Mouse (Mus musculus) ES-E14 (cell line): ENCODE measurements around the gene Myh7b.

Experiments
- HCFC1 ChIP-seq: IDR thresholded peaks from 2 replicates; pipeline ENCODE4 v1.6.1; 2012; ENCODE audit warnings: low read length, inconsistent platforms, borderline replicate concordance; ENCODE audit not compliant: insufficient read depth
- ZC3H11A ChIP-seq: IDR thresholded peaks from 2 replicates; pipeline ENCODE4 v1.6.1; 2012; ENCODE audit warnings: low read depth, mild to moderate bottlenecking, inconsistent platforms, low read length, borderline replicate concordance

DNA sequence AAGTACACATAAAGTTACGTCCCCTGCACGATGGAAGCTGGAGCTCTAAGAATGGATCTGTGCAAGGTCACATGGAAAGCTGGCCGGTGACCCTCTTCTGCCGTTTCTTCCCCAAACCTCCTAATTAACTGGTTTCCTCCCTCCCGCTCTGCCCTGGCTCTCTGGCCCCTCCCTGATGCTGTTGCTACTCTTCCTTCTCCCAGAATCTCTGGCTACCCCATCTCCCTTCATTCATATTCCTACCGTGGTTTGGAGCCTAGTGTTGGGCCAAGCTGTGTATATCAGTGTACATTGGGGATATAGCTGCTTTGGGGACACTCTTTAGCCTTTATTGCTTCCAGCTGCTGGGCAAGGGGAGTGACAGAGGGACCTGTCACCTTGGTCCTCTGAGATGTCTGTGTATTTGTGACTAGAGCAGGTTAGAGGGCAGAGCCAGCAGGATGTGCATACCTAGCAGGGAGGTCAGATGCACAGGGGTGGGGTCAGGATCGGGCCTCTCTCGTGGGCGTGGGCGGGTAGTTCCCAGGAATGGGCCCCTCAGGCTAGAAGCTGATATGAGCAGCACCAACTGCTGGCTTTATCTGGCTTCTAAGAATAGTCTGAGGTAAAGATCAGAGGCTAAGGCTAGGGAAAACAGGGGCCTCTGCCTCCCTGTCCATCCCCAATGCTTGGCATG is 6.3 kb upstream of the Myh7b start:
- no peak for TF ChIP-seq HCFC1
- TF ChIP-seq ZC3H11A = no peak
